Mouse (Mus musculus): ENCODE data around the gene Ncstn. TPM values are rescaled to one million over a fixed set of nuclear protein-coding genes. Genes with fewer than 3 reads are reported as not detected.

Gene Ncstn
- 125 TPM for polyA plus RNA-seq (2017; shearing (Covaris generic))

GRCm38 (mm10) chr1:172082101-172082898 is at the start of gene Ncstn, which contains the start of gene Copa:
TSS of gene Ncstn (minus strand) at chr1:172082795.
TSS of gene Copa (plus strand) at chr1:172082529.

DNA sequence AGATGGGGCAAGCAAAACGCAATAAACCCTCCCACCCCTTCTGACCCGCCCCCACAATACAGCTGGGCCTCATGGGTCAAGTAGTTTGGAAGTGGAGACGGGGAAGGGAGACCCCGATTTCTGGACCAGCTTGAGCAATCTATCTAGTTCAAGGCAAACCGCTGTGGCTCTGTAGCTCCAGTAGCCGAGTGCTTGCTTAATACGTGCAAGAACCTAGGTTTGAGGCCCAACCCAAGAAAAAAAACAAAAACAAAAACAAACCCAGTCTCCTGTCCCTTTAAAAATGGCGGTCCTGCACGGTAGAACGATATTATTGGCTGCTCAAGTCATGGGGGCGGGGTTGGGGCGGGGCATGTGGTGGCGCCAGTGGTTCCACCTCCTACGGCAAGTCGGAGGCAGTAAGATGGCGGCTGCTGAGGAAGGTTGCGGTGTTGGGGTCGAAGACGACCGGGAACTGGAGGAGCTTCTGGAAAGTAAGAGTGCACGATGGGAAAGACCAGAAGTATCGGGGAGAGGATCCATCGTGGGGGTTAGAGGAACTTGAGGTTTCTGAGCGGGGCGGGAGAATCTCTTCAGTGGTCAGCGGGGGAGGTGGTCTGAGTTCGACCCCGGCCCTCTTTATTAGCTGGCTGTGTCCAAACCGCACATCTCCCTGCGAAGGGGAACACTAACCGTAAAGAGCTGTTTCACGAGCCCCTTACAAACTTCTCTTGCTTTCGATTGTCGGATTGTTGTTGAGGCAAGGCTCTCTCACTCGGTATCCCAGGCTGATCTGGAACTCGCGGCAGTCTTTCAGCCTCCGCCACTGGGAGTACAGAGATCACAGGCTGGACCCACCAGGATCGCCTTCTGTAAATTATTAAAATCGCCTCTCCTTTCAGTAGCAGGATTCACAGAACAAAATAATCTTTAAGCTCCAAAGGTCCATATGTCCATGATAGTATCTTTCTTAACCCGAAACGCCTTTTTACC is 44.1 kb upstream of the Ncstn start, which contains the start of gene Pex19:
Pex19 (plus strand) TSS at position 380 of the 972 bp plus-strand sequence.

DNA sequence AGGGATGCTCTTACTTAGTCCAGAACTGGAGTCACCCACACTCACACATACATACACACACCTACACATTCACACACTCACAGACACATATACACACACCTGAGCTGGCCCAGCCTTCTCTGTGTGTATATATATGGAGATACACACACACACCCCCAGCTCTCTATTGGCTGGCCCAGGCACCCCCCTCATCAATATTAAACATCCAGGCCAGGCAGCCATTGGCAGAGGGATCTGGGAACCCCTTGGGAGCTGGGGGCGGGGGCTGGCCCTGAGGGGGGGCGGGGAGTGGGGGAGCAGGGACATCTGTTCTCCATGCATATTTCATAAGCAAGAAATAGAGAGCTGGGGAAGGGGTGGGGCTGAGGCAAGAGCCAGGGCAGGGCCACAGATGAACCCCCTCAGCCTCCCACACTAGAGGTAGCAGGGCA is 25.1 kb downstream of the Ncstn start, which contains the start of gene Nhlh1:
Nhlh1 (minus strand) TSS at position 83 of the 431 bp plus-strand sequence.

GRCm38 (mm10) chr1:172028394-172029275 is 54.0 kb downstream of the Ncstn start, which contains the start of gene Vangl2:
TSS of gene Vangl2 (minus strand) at chr1:172028444.

Other genes with a start within 250 kb of the Ncstn start
- 122 TPM for gene Cd84, start 243.1 kb downstream of the Ncstn start, polyA plus RNA-seq (2017; shearing (Covaris generic))
- gene Gm10521, start 187.1 kb downstream of the Ncstn start, polyA plus RNA-seq (2017; shearing (Covaris generic)): 0.71 TPM
- gene Slamf6, start 165.3 kb downstream of the Ncstn start, polyA plus RNA-seq (2017; shearing (Covaris generic)): 358 TPM
- gene Vangl2, start 54.4 kb downstream of the Ncstn start, polyA plus RNA-seq (2017; shearing (Covaris generic)): 2.5 TPM
- not detected for gene Nhlh1, start 25.2 kb downstream of the Ncstn start, polyA plus RNA-seq (2017; shearing (Covaris generic))
- gene Copa, start 266 bp downstream of the Ncstn start, polyA plus RNA-seq (2017; shearing (Covaris generic)): 220 TPM
- 62.8 TPM for gene Pex19, start 44.0 kb upstream of the Ncstn start, polyA plus RNA-seq (2017; shearing (Covaris generic))
- 154 TPM for gene Dcaf8, start 65.3 kb upstream of the Ncstn start, polyA plus RNA-seq (2017; shearing (Covaris generic))
- 71.5 TPM for gene Pea15a, start 124.0 kb upstream of the Ncstn start, polyA plus RNA-seq (2017; shearing (Covaris generic))
- gene Casq1, start 137.1 kb upstream of the Ncstn start, polyA plus RNA-seq (2017; shearing (Covaris generic)): not detected
- gene Atp1a4, start 175.6 kb upstream of the Ncstn start, polyA plus RNA-seq (2017; shearing (Covaris generic)): not detected
- gene Igsf8, start 178.8 kb upstream of the Ncstn start, polyA plus RNA-seq (2017; shearing (Covaris generic)): 30.5 TPM
- 0.77 TPM for gene Atp1a2, start 215.3 kb upstream of the Ncstn start, polyA plus RNA-seq (2017; shearing (Covaris generic))
- gene Kcnj9, start 246.5 kb upstream of the Ncstn start, polyA plus RNA-seq (2017; shearing (Covaris generic)): not detected